ENCODE assay signal across 15 mouse cellular contexts in genomic region chr13:73769916-73770682, GRCm38 (mm10). TPM values are rescaled to one million over a fixed set of nuclear protein-coding genes. Genes with fewer than 3 reads are reported as not detected.
DNase-seq lines count a peak whose midpoint lies in the region; ATAC-seq and TF ChIP-seq lines count a peak whose summit lies in the region.
"Had no signal": no experiment of that assay in that cellular context is flagged by ENCODE, and none has a peak within 500 bp of the region (broad histone marks: within the 10 kb centered on the region; RNA-seq: fewer than 3 reads in every experiment).

No protein-coding gene starts in this region.

- 0 out of 2 replicates have a peak, but pooled peaks have one; percentile 27 for TF ChIP-seq CTCF in kidney, adult 2 months (conservative IDR thresholded peaks at IDR 0.05; ENCODE audit: insufficient read depth, insufficient read length, low read depth, low read length)
- TF ChIP-seq CTCF in gastrocnemius, adult 2 months (IDR thresholded peaks at IDR 0.05): no peak

- 37% methylated on average over 4 of the region's 4 CpGs for WGBS in intestine, embryonic 14.5 days
- 29% methylated on average over 4 of the region's 4 CpGs for WGBS in kidney, adult 2 months
- 27% methylated on average over 4 of the region's 4 CpGs for WGBS in large intestine, adult 2 months

- TF ChIP-seq POLR2A in kidney, adult 2 months (IDR thresholded peaks at IDR 0.05; ENCODE audit: low read depth, low read length): no peak

- no peak overlapping the region for H3K4me3 ChIP-seq in intestine, embryonic 14.5 days (ENCODE audit: low read depth, low read length)
- H3K4me3 ChIP-seq in kidney, adult 2 months (ENCODE audit: insufficient read depth, low read depth, low read length): peak overlapping the region; percentile 13; the same call in 1 of the 2 replicates
- no peak overlapping the region for H3K4me3 ChIP-seq in gastrocnemius, adult 2 months
- H3K4me3 ChIP-seq: forebrain, embryonic 10.5 days; heart, embryonic 13.5 days; hindbrain, embryonic 15.5 days; lung, embryonic 15.5 days had no signal

- H3K9me3 ChIP-seq in intestine, embryonic 14.5 days (ENCODE audit: control insufficient read depth, low read length): no peaks in the 10 kb centered on the region
- H3K9me3 ChIP-seq: forebrain, embryonic 10.5 days; heart, embryonic 13.5 days; hindbrain, embryonic 15.5 days; lung, embryonic 15.5 days had no signal

- H3K4me1 ChIP-seq in intestine, embryonic 14.5 days (replicated peaks; ENCODE audit: control insufficient read depth, insufficient read depth, low read length): peaks cover 44% of the 10 kb centered on the region
- peaks cover 82% of the 10 kb centered on the region for H3K4me1 ChIP-seq in kidney, adult 2 months (ENCODE audit: control insufficient read depth, insufficient read depth, low read length)

- DNase-seq in intestine, embryonic 14.5 days (ENCODE audit: low spot score): peak; percentile 75
- DNase-seq in kidney, adult 2 months: peak; percentile 96
- peak; percentile 82 for DNase-seq in large intestine, adult 2 months (ENCODE audit: low read depth, low spot score)
- peak; percentile 49 for DNase-seq in lung, postnatal 36 days
- no peak for DNase-seq in gastrocnemius, adult 8-10 months (ENCODE audit: low spot score in 2 of 2)
- DNase-seq in gastrocnemius, adult 2 months: no peak
- no peak for DNase-seq in ovary, postnatal 14 days (ENCODE audit: low spot score)
- DNase-seq: cerebellum, adult 9-11 months; gastrocnemius, postnatal 10 days; thymus, postnatal 14 days had no signal

- no peak overlapping the region for H3K9ac ChIP-seq in intestine, embryonic 14.5 days (ENCODE audit: low read length)
- H3K9ac ChIP-seq: heart, embryonic 13.5 days; hindbrain, embryonic 15.5 days; lung, embryonic 15.5 days had no signal

- H3K27ac ChIP-seq in intestine, embryonic 14.5 days (ENCODE audit: low read depth): peak overlapping the region; percentile 73
- peak overlapping the region; percentile 93 for H3K27ac ChIP-seq in kidney, adult 2 months (ENCODE audit: insufficient read depth, low read depth, low read length)
- H3K27ac ChIP-seq in gastrocnemius, adult 2 months: no peak overlapping the region
- H3K27ac ChIP-seq: forebrain, embryonic 10.5 days; heart, embryonic 13.5 days; hindbrain, embryonic 15.5 days; lung, embryonic 15.5 days had no signal

- peaks cover 11% of the 10 kb centered on the region; the same call in 1 of the 2 replicates for H3K36me3 ChIP-seq in intestine, embryonic 14.5 days (ENCODE audit: control insufficient read depth, insufficient read depth, low read length)
- no peaks in the 10 kb centered on the region for H3K36me3 ChIP-seq in kidney, adult 2 months (ENCODE audit: control insufficient read depth, insufficient read depth, low read length)
- H3K36me3 ChIP-seq: hindbrain, embryonic 15.5 days; lung, embryonic 15.5 days had no signal

- peak; percentile 88 for ATAC-seq in intestine, embryonic 14.5 days (replicated peaks; ENCODE audit: low FRiP score, low TSS enrichment, low read depth)
- no peak for ATAC-seq in megakaryocyte, adult 5-6 weeks (ENCODE audit: poor library complexity, severe bottlenecking)

- H3K27me3 ChIP-seq in intestine, embryonic 14.5 days (replicated peaks; ENCODE audit: control insufficient read depth, insufficient read depth, low read length): no peaks in the 10 kb centered on the region
- no peaks in the 10 kb centered on the region for H3K27me3 ChIP-seq in kidney, adult 2 months (replicated peaks; ENCODE audit: control insufficient read depth, insufficient read depth, low read length)
- H3K27me3 ChIP-seq: heart, embryonic 13.5 days; hindbrain, embryonic 15.5 days; lung, embryonic 15.5 days had no signal

- intact Hi-C loops in gastrocnemius, adult 2 months (cut with DNase I): loop anchor here (5.0 kb wide), 1 partner anchor 43 kb away; no protein-coding TSS in a partner anchor

- H3K4me2 ChIP-seq in intestine, embryonic 14.5 days (ENCODE audit: low read length): peak overlapping the region; percentile 33
- H3K4me2 ChIP-seq: heart, embryonic 13.5 days; hindbrain, embryonic 15.5 days; lung, embryonic 15.5 days had no signal

RNA-seq across cellular contexts. Expression of gene Slc12a7, which starts 37.2 kb away (rescaled TPM):
- polyA plus RNA-seq in intestine, embryonic 14.5 days (2014; fragmentation: Nextera tagmentation; extraction: Ambion mirVana): 32.8 and 33.1 TPM in 2 replicates
- 104 and 109 TPM in 2 replicates for polyA plus RNA-seq in kidney, adult 2 months (2012; rRNA removed)
- polyA plus RNA-seq in large intestine, adult 2 months (2012; rRNA removed): 74.3 and 141 TPM in 2 replicates
- 1 to 10 TPM; 3.5 to 5.1 (median 3.6) TPM for total RNA-seq in gastrocnemius, adult 8-10 months (2022)
- total RNA-seq in gastrocnemius, adult 2 months (2021): 1 to 10 TPM; 4.1 to 4.9 TPM
- 3.6 and 8.3 TPM in 2 replicates for total RNA-seq in megakaryocyte, adult 5-6 weeks (2015)
- 2.6 and 4.3 TPM in 2 replicates for total RNA-seq in megakaryocyte, adult 5-6 weeks (2017)

Comparison
In these comparisons a context has a peak if more than half of its experiments do, and no peak if none do; other contexts are left out.
1. DNase-seq: peak in intestine, embryonic 14.5 days (single experiment), kidney, adult 2 months (single experiment), large intestine, adult 2 months (single experiment) and lung, postnatal 36 days (single experiment); none in gastrocnemius, adult 8-10 months (0 of 2), gastrocnemius, adult 2 months (single experiment) and ovary, postnatal 14 days (single experiment).